Mouse (Mus musculus): ENCODE results near the gene Cbfa2t3.

The Cbfa2t3 gene

DNA sequence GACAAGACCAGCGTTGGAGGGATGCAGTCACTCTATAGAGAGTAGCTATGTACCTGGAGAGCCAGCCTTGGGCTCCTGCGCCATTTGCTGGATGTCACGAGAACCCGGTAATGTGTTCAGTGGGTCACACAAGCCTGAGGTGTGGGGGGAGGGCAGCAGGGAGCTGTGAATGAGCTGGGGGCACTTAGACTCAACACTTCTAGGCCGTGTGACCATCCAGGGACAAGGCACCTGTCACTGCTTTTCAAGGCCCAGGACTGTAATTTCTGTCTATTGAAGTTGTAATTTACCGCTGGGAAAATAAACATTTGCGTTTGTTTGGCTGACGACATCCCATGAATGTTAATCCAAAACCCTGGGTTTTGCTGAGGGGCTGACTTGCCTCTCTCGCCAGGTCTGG lies 12.0 kb downstream of the Cbfa2t3 start:
- DNase-seq = no peak

- no peak for DNase-seq
These were observed 13.6 kb downstream of the Cbfa2t3 start for GRCm38 (mm10) chr8:122685097-122685861.

DNA sequence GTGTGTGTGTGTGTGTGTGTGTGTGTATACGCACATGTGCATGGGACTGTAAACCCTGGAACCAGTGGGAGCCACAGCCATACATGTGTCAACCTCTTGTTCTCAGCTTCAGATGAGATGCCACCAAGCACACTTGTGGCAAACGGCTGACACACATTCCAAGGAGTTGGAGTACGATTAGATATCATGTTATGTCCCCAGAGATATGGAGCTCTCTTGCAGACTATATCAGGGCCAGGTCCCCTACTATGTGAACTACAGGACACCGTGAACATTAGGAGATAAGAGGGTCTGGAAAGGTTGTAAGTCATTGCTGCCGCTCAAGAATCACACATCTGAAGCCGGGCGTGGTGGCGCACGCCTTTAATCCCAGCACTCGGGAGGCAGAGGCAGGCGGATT lies 16.1 kb downstream of the Cbfa2t3 start:
- no peak for DNase-seq

- DNase-seq = peak; percentile 46
These were observed 18.7 kb downstream of the Cbfa2t3 start for GRCm38 (mm10) chr8:122680171-122680570.

DNA sequence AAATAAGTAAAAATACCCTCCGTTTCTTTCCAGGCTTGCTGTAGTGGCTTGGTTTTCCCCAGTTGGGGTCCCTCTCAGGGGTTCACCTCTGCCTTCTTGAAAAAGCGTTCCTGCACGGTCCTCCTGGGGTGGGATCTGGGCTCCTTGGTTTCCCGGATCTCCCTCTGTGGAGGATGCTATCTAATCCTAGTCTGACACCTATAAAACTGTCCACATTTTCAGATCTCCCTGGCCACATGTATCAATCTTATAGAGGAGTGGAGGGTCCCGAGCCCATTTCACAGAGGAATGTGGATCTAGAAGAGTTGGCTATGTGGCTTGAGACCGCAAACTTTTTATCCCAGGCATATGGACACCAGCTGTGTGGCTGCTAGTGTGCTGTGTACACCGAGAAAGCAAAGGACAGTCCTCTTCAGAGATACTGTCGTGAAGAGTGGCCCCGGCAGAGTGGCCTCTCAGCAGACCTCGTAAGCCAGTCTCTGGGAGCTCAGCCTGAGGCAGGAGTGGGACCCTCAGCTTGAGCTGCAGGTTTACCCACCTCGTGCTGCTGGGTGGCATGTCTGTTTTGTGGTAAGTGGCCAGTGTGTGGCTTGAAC lies 19.5 kb downstream of the Cbfa2t3 start:
- DNase-seq = no peak

DNA sequence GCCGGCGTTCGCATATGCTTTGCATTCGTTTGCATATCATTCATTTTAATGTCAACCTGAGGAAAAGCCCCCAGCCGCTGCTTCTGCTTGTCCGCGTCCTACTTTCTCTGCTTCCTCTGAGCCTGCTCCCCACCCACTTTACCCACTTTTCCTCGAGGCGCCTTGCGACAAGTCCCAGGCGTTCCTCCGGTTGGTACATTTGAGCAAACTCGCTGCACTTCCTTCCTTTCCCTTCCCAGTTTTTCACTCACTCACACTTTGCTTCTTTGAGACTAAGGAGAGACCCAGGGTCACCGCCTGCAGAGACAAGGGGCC lies 20.1 kb downstream of the Cbfa2t3 start:
- no peak for DNase-seq

GRCm38 (mm10) chr8:122678061-122678895 lies 20.6 kb downstream of the Cbfa2t3 start:
- DNase-seq = peak; percentile 96

DNA sequence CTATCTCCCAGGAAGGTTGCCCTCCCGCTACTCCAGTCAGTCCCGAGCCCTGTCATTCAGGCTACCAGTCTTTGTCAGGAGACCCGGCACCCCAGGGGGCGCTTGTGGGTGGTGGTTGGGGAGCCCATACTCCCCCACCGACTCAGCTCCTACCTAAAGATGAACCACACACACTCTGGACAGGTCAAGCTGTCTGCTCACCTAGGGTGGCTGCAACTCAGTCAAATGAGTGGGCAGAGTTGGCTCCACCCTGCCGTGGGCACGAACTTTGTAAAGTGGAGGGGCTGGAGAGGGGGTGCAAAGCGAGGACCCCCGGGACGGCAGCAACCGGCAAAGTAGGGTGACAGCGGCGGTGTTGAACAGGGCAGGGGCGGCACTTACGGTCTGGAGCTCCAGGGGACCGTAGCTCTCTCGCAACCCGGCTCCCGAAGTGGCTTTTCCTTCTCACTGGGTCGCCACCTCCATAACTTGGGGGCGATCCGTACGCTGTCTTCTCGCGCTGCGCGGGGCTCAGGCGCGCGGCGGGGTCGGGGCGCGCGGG lies 21.4 kb downstream of the Cbfa2t3 start:
- DNase-seq = peak; percentile 93

DNA sequence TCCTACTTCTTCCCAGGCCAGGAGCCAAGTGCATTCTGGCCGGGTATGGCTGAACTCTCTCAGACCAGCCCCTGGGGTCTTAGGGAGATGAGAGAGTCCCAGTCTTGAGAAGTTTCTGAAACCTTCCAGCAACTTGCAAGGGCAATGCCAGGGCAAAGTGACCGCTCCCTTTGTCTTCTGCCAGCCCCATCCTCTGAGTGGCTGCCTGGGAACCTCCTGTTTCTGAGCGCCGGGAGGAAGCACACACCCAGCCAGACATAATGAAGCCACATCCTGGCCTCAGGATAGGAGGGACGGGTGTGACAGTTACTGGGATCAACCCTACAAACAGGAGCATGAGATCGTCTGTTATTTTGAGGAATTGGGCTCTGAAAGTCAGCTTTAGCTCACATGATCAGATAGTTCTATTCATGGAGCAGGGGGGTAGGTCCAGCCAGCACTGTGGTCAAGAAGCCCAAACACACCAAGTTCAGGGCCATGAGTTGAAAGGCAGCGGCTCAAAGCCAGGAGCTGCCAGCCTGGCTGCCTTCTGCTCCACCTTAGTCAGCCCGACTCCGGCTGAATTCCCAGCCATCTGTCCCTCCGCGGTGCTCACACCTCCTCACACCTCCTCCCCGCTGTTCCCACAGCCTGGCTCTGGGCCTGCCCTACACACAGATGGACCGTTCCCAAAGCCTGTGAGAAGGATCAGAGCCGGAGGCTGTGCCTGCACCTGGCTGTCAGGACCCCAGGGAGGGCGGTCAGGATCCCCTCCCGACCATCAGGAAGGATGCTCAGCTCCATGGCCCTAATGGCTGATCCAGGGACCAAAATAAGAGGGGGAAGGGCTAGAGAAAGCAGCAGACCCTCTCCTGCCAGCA lies 22.1 kb downstream of the Cbfa2t3 start:
- DNase-seq = peak; percentile 47

GRCm38 (mm10) chr8:122675596-122676420 lies 23.1 kb downstream of the Cbfa2t3 start:
- DNase-seq = no peak

DNA sequence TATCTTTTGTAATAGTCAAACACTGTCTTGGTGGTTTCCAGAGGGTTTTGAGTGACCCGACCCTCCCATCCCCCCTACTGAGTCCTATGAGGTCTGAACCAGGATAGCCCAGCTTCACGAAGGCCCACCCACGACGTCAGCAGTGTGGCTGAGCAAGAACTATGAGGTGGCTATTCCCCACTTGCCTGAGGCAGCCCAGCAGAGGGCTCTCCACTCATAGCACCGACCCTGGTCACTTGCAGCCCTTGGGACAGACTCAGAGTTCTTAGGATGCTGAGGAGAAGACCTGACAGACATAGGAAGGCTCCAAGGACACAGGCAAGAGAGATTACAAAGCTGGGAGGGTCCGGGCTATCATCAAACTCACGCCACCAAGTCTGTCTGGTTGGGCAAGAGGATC lies 23.9 kb downstream of the Cbfa2t3 start:
- DNase-seq = no peak

GRCm38 (mm10) chr8:122673989-122674388 lies 24.9 kb downstream of the Cbfa2t3 start:
- no peak for DNase-seq

GRCm38 (mm10) chr8:122671894-122672293 lies 27.0 kb downstream of the Cbfa2t3 start:
- DNase-seq = no peak

- DNase-seq = no peak
These were observed 28.2 kb downstream of the Cbfa2t3 start for GRCm38 (mm10) chr8:122670718-122671117.

GRCm38 (mm10) chr8:122670001-122670400 lies 28.9 kb downstream of the Cbfa2t3 start:
- DNase-seq = no peak

DNA sequence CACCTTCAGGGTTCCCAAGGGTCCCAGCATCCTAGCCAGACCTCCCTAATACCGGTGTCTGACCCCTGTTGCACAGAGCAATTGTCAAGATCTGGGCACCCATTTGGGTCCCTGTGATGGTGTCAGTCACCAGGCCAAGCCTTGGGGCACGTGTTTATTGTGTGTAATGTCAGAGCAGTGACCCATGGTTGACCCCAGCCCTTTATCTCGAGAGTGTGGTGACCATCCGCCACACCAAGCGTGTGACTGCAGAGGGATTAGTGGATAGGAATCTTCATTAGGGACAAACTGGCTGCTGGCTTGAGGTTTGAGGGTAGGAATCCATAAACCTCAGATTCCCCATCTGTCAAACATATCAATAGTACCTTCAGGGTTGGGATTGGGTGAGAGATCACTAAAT lies 29.5 kb downstream of the Cbfa2t3 start:
- no peak for DNase-seq

DNA sequence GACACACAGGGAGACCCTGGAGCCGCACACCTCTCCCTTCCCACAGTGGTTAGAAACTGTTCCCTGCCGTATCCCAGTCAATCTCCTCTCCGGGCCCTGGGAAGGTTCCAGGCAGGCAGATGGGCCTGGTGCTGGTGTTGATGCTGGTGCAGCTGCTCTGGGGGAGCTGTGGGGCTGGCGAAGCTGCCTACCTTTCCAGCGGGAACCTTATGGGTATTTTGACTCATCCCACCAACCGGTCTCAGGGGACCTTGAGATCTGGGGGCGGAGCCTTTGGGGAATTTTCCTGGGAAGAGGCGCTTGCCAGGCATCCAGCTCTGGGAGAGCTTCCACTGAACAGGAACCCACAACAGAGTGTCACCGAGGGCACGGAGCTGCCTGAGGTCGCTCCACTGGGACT lies 31.1 kb downstream of the Cbfa2t3 start:
- no peak for DNase-seq

GRCm38 (mm10) chr8:122666827-122667226 lies 32.1 kb downstream of the Cbfa2t3 start:
- DNase-seq = peak; percentile 73

GRCm38 (mm10) chr8:122666338-122666764 lies 32.6 kb downstream of the Cbfa2t3 start:
- no peak for DNase-seq

DNA sequence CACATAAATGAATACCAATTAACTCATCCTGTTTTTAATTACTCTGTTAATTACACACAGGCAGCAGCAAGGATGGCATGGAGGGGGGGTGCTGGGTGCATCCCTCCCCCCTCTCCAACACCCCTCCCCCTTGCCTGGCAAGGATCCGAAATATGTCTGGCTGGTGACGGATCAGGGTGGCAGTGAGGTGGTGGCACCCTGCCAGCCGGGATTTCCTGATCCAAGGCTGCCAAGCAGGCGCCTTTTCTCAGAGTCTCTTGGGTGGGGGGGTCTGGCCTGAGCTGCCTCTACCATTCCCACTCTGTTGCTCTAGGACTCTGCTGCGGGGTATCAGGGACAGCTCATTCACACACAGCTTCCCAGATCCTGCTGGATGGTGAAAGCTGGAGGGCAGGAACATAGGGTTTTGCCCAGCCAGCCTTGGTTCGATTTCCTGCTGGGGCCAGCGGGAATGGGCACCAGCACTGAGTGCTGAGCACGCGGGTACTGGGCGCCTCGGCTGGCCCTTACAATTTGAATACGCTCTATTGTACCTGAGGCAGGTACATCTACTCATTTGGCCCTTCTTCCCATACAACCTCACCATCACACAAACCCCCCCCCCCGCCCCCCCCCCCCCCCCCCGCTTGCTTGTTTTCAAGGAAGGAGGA lies 33.1 kb downstream of the Cbfa2t3 start:
- DNase-seq = peak; percentile 26

DNA sequence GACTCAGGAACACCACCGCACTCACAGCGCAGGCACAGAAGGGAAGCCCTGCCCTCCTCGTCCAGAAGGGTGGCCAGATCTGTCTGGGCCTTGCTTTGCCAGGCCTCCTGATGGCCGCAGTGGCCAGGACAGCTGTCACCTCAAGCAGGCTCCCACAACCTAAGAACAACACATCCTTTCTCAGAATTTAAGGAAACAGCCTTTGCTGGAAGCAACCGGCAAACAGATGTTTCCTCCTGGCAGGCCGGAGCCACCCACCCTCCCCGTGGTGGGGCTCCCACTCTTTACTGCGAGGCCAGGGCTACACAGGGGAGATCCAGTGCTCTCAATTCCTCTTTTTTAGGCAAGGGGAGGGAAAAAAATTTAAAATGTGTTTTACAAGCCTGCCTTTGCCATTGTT lies 33.7 kb downstream of the Cbfa2t3 start:
- peak; percentile 27 for DNase-seq

Data from thymus, postnatal 4 days (tissue).